Mouse (Mus musculus) adrenal gland, postnatal 25 days (tissue): ENCODE results near the gene Phf23. TPM values are rescaled to one million over a fixed set of nuclear protein-coding genes. Genes with fewer than 3 reads are reported as not detected.

Experiments used
- microRNA-seq, 2 experiments: library from miRNA; unstranded; fragments of <30 nt; microRNA quantifications; one replicate each; pipeline ENCODE4 v1.2.0; 2021
- total RNA-seq: library from RNA; stranded (reverse); gene quantifications from 2 replicates; pipeline ENCODE4 v1.2.3, GENCODE M21; 2021

The Phf23 gene
- total RNA-seq, 1 experiment from 2014 or later: 64.6 TPM

Small RNA genes lying within 50 kb of the gene (microRNA-seq; reads per million reads assigned to microRNA genes)
- 0 to 0.36 reads per million in 2 experiments for gene Gm44349
- 2,538 to 2,683 reads per million in 2 experiments for gene Mir324

Other genes with a start within 250 kb of the Phf23 start
- 98.5 and 101 TPM in 2 replicates for gene Polr2a, start 237.1 kb upstream of the Phf23 start, total RNA-seq
- gene Slc35g3, start 233.8 kb upstream of the Phf23 start, total RNA-seq: not detected in 2 replicates
- gene Zbtb4, start 229.9 kb upstream of the Phf23 start, total RNA-seq: 39.5 and 65.8 TPM in 2 replicates
- 1.8 and 2.4 TPM in 2 replicates for gene Chrnb1, start 199.8 kb upstream of the Phf23 start, total RNA-seq
- gene Fgf11, start 193.9 kb upstream of the Phf23 start, total RNA-seq: 3.6 and 3.9 TPM in 2 replicates
- gene Tmem102, start 190.2 kb upstream of the Phf23 start, total RNA-seq: not detected in 2 replicates
- not detected in 2 replicates for gene Gm39566, start 180.5 kb upstream of the Phf23 start, total RNA-seq
- not detected in 2 replicates for gene Spem2, start 177.3 kb upstream of the Phf23 start, total RNA-seq
- gene Spem1, start 173.6 kb upstream of the Phf23 start, total RNA-seq: not detected in 2 replicates
- gene Nlgn2, start 158.0 kb upstream of the Phf23 start, total RNA-seq: 18.6 and 19.7 TPM in 2 replicates
- 149 and 152 TPM in 2 replicates for gene Tmem256, start 157.3 kb upstream of the Phf23 start, total RNA-seq
- 43.8 and 52.9 TPM in 2 replicates for gene Plscr3, start 149.4 kb upstream of the Phf23 start, total RNA-seq
- not detected in 2 replicates for gene Tnk1, start 137.0 kb upstream of the Phf23 start, total RNA-seq
- gene Tmem95, start 117.8 kb upstream of the Phf23 start, total RNA-seq: not detected in 2 replicates
- 4.4 and 4.9 TPM in 2 replicates for gene Kctd11, start 114.4 kb upstream of the Phf23 start, total RNA-seq
- gene Acap1, start 100.2 kb upstream of the Phf23 start, total RNA-seq: 0.30 TPM in 1 of 2 replicates, not detected in the other
- gene 2810408A11Rik, start 94.8 kb upstream of the Phf23 start, total RNA-seq: 1.2 and 2.6 TPM in 2 replicates
- 52.4 and 55.5 TPM in 2 replicates for gene Neurl4, start 94.7 kb upstream of the Phf23 start, total RNA-seq
- 62.5 and 70.2 TPM in 2 replicates for gene Gps2, start 81.9 kb upstream of the Phf23 start, total RNA-seq
- gene Eif5a, start 73.8 kb upstream of the Phf23 start, total RNA-seq: 542 and 558 TPM in 2 replicates
- gene Ybx2, start 60.0 kb upstream of the Phf23 start, total RNA-seq: 14.1 and 14.8 TPM in 2 replicates
- gene Slc2a4, start 47.6 kb upstream of the Phf23 start, total RNA-seq: 42.6 and 48.6 TPM in 2 replicates
- gene Cldn7, start 31.0 kb upstream of the Phf23 start, total RNA-seq: 0.52 TPM in 1 of 2 replicates, not detected in the other
- 123 and 141 TPM in 2 replicates for gene Ctdnep1, start 14.6 kb upstream of the Phf23 start, total RNA-seq
- 71.1 and 76.1 TPM in 2 replicates for gene Elp5, start 13.3 kb upstream of the Phf23 start, total RNA-seq
- gene Gabarap, start 4.6 kb upstream of the Phf23 start, total RNA-seq: 406 and 407 TPM in 2 replicates
- 19.6 and 22.3 TPM in 2 replicates for gene Dvl2, start 4.8 kb downstream of the Phf23 start, total RNA-seq
- 391 and 422 TPM in 2 replicates for gene Acadvl, start 19.6 kb downstream of the Phf23 start, total RNA-seq
- 30.7 and 31.0 TPM in 2 replicates for gene Dlg4, start 21.2 kb downstream of the Phf23 start, total RNA-seq
- 0.91 and 3.4 TPM in 2 replicates for gene Asgr1, start 58.3 kb downstream of the Phf23 start, total RNA-seq
- 2.9 and 4.1 TPM in 2 replicates for gene Asgr2, start 96.9 kb downstream of the Phf23 start, total RNA-seq
- 2.2 and 2.6 TPM in 2 replicates for gene Mgl2, start 134.6 kb downstream of the Phf23 start, total RNA-seq
- gene Clec10a, start 160.4 kb downstream of the Phf23 start, total RNA-seq: 0.81 and 2.0 TPM in 2 replicates
- gene Slc16a11, start 217.0 kb downstream of the Phf23 start, total RNA-seq: 2.4 TPM in 1 of 2 replicates, not detected in the other
- 3.7 and 4.9 TPM in 2 replicates for gene Slc16a13, start 225.3 kb downstream of the Phf23 start, total RNA-seq
- 12.2 and 20.5 TPM in 2 replicates for gene Bcl6b, start 234.0 kb downstream of the Phf23 start, total RNA-seq
- gene 0610010K14Rik, start 242.1 kb downstream of the Phf23 start, total RNA-seq: 45.8 and 59.1 TPM in 2 replicates
- 7.1 and 7.2 TPM in 2 replicates for gene Gm21988, start 244.1 kb downstream of the Phf23 start, total RNA-seq
- 271 and 305 TPM in 2 replicates for gene Rnasek, start 244.1 kb downstream of the Phf23 start, total RNA-seq